Mouse (Mus musculus) thymus, adult 2 months (tissue): ENCODE measurements at regions not wholly inside any gene's neighbourhood (a gene's known extent, or its start where the extent isn't known, plus 50 kb on each side); places are given as distances from the start of the nearest gene placed in this dataset.

ENCODE experiments used
- CTCF ChIP-seq: fragments of 200-500 bp; IDR thresholded peaks from 2 replicates; pipeline ENCODE4 v1.5.1; 2012; ENCODE audit warnings: mild to moderate bottlenecking, control low read depth, low read length, moderate library complexity, borderline replicate concordance; ENCODE audit not compliant: control insufficient read depth, poor library complexity, insufficient read depth; ENCODE audit errors: extremely low read depth
- POLR2A ChIP-seq: fragments of 200-500 bp; IDR thresholded peaks from 2 replicates; pipeline ENCODE4 v1.6.1; 2012; ENCODE audit warnings: mild to moderate bottlenecking, low read length, control low read depth, moderate library complexity; ENCODE audit not compliant: control insufficient read depth, poor library complexity, insufficient read depth; ENCODE audit errors: extremely low read depth

DNA sequence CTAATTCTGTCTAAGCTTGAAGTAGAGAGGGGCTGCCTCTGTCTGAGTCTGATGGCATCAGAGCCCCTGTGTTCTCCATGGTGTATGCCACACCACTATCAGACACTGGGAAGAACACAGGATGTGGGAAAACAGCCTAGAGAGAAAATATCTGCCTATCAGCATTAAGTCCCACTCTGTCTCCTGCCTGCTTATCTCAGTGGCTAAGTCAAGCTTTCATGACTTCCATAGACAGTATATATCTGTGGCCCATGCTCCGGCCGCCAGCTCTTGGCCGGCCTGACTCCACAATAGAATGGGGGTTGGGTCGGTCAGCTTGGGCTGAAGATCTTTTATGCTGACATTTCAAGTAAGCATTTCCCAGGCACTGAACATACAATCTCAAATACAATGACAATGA lies 92.0 kb upstream of the Sox9 start:
- no peak for TF ChIP-seq CTCF
- TF ChIP-seq POLR2A: no peak
